Mouse (Mus musculus) WW6 (cell line): ENCODE measurements around the gene Igtp.
"Not testable (repeated sequence)": the region's sequence is repeated elsewhere in the genome, so short reads cannot be mapped to it uniquely, and the experiment has no call there.

Experiments used
- DNase-seq: peaks from one replicate; pipeline ENCODE4 v3.0.0-alpha.2; 2013; ENCODE audit warnings: low read depth, low spot score

Gene Igtp

GRCm38 (mm10) chr11:58199229-58200037 is at the start of gene Igtp, which contains the start of gene Irgm2:
Igtp (plus strand) TSS chr11:58199556.
Irgm2 (plus strand) TSS chr11:58199618.
- peak; percentile 40 for DNase-seq

DNA sequence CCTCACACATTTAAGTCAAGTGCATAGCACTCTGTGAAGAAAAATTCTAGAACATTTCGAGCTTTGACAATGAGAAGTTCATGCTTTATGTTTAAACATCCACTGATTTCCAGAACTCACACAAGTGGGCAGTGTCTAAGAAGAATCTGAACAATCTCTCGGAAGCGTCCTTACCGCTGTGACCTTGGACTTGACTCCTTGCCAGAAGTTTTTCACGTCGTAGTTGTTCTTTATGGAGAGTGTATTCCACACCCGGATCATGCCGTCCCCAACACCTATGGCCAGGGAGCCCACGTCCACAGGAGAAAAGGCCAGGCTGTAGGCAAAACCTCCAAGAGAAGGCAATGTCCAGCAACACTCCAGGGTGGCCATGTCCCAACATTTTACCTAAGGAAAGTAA is 43.9 kb upstream of the Igtp start:
- no peak for DNase-seq

- DNase-seq = no peak
These were observed 42.5 kb upstream of the Igtp start for GRCm38 (mm10) chr11:58156871-58157270.

GRCm38 (mm10) chr11:58165072-58165471 is 34.3 kb upstream of the Igtp start:
- DNase-seq = peak; percentile 33

- peak; percentile 16 for DNase-seq
These were observed 31.6 kb upstream of the Igtp start for GRCm38 (mm10) chr11:58167822-58168166.

GRCm38 (mm10) chr11:58168167-58168915 is 31.0 kb upstream of the Igtp start, which contains the start of gene Gemin5:
Gemin5 (minus strand) TSS chr11:58168539.
- DNase-seq = peak; percentile 84

DNA sequence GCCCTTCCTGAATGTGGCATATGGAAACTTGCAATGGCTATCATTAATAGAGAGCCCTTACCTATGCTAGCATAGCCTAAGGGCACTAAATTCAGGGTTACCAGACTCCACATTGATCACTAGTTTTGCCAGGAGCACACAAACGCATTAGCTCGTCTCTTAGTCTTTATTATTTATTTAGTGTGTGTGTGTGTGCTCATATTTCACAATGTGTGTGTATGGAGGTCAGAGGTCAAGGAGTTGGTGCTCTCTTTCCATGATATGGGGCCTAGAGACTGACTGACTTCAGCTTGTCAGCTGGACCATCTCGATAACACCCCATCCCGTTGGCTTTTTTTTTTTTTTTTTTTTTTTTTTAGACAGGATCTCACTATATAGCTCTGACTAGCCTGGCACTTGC is 29.7 kb upstream of the Igtp start:
- no peak for DNase-seq

DNA sequence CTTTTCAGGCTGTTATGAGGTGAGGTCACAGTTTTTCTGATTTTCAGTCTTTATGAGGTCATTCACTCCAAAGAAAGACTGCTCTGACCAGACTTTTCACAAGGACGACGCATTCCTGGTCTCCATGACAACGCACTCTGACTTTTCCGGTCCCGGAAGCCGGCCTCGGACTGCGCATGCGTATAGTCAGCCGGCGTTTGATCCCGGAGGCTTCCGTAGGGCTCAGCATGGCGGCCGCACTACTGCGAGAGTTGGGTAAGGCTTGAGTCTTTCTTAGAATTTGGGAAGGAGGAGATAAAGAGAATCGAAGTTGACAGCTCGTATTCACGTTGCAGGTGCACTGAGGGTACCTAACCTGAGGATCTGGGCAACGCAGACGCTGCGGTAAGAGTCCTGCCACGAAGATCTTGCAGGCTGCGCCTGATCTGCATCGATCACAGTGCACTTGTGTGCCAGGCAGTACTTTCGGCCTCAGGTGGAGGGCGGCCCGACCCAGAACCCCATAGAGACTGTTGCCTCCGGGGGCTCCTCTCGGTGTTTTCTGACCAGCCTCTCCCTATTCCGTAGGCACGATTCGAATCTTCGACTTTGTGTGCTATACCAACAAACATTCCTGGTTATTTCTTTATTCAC is 27.8 kb upstream of the Igtp start, which contains the start of gene Mrpl22:
Gene Mrpl22, plus strand, starts transcription at position 203 of the 633 bp plus-strand sequence.
- DNase-seq = peak; percentile 98

DNA sequence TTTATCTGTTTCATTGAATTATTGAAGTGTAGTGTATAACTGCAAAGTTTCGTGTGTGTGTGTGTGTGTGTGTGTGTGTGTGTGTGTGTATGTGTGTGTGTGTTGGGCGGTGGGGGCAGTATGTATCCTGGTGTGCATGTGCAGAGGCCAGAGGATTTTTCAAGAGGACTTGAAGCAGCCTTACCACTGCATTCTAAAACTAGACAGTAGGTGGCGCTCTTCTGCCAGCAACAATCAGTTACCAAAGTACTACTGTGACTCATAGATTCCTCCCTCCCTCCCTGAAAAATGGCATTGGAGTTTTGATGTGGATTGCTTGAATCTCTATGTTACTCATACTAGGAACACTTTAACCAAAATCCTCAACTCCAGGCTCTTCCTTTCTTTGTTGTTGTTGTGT is 19.8 kb upstream of the Igtp start:
- DNase-seq = peak; percentile 82

DNA sequence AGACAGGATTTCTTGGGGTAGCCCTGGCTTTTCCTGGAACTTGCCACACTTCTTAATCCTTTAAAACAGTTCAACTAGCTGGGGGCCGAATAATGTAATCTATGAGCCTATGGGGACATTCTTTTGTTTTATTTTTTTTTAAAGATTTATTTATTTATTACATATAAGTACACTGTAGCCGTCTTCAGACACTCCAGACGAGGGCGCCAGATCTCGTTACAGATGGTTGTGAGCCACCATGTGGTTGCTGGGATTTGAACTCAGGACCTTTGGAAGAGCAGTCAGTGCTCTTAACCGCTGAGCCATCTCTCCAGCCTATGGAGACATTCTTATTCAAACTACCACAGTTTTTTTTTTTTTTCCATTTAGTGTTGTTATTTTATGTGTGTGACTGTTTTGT is 19.4 kb upstream of the Igtp start:
- not testable (repeated sequence) for DNase-seq

DNA sequence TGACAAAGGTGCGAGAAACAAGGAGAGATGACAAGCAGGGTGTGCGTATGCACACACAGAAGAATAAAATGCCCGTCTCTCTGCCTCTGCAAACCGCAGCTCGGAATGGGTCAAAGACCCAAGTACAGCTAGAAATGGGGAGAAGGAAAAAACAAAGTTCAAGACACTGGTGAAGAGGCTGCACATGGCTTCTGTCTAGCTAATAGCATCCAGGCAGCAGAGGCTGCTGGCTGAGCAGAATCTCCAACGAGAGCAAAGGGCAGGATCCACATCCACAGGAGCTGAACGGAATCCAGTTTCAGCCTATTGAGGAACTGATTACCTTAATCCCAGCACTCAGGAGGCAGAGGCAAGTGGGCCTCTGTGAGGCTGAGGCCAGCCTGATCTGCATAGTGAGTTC is 18.6 kb upstream of the Igtp start:
- no peak for DNase-seq

DNA sequence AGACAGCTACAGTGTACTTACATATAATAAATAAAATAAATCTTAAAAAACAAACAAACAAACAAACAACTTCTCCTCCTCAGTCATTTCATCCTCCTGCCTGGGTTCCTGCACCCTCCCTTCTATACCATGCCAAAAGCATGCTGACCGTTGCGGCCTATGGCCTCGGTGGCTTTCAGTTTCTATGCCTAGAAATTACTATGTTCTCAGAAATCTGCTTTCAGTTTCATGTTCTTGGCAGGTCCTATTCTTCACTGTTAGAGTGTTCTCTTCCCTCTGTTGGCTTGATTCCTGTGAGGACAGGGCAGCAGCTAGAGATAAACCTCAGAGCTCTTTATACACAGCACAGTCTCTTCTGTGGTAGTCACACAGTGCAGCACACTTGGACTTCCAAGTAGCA is 15.8 kb upstream of the Igtp start:
- no peak for DNase-seq

DNA sequence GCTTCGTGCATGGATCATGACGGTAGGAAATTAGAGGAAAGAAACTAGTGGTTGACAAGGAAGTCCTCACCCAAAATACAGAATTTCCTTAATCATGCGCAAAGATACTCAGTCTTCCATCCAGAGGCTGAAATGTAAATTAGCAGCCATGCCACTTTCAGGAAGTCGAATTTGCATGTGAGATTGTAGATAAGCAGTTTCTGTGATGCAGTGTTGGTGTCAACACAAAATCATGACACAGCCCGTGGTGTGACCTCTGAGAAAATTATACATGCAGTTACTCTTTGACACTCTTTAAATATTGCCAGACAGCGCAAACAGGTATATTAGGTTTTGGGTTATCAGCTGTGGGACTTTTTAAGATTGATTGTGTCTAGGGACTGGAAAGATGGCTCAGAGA is 9.7 kb upstream of the Igtp start:
- DNase-seq = no peak

- DNase-seq = no peak
These were observed 6.0 kb upstream of the Igtp start for GRCm38 (mm10) chr11:58193326-58193725.

- DNase-seq = no peak
These were observed 5.4 kb upstream of the Igtp start for GRCm38 (mm10) chr11:58193860-58194520.

DNA sequence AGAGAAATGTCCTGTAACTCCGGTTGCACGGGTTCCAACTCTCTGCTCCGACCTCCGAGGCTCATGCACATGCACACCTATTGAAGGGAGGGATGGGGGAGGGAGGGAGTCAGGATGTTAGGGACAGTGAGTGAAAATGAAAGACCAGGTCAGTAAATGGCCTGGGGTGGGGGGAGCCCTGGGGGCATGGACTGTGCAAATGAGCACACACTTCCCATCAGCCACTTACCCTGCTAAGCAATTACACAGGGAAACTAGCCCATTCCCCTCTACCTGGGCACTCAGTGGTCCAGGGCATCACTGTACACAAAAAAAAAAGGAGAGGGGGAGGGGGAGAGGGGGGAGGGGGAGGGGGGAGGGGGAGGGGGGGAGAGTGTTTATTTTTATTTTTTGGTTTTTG is 693 bp upstream of the Igtp start:
- DNase-seq = no peak

GRCm38 (mm10) chr11:58200226-58200625 is 870 bp downstream of the Igtp start:
- DNase-seq = no peak

GRCm38 (mm10) chr11:58201052-58201451 is 1.7 kb downstream of the Igtp start:
- no peak for DNase-seq

DNA sequence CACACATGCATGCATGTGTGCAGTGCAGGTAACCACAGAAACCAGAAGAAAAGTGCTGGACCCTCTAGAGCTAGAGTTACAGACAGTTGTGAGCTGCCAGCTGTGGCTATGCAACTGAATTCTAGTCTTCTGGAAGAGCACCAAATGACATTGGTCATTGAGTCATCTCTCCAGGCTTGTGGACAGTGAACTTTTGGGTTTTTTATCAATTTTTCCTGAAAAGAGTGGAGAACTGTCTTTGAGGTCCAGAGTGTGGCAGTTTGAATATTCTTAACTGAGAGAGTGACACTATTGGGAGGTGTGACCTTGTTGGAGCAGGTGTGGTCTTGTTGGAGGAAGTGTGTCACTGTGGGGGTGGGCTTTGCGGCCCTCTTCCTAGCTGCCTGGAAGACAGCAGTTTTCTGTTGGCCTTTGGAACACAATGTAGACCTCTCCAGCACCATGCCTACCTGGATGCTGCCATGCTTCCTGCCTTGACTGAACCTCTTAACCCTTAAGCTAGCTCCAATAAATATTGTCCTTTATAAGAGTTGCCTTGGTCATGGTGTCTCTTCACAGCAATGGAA is 11.0 kb downstream of the Igtp start:
- DNase-seq = no peak

- no peak for DNase-seq
These were observed 11.8 kb downstream of the Igtp start for GRCm38 (mm10) chr11:58211062-58211681.

DNA sequence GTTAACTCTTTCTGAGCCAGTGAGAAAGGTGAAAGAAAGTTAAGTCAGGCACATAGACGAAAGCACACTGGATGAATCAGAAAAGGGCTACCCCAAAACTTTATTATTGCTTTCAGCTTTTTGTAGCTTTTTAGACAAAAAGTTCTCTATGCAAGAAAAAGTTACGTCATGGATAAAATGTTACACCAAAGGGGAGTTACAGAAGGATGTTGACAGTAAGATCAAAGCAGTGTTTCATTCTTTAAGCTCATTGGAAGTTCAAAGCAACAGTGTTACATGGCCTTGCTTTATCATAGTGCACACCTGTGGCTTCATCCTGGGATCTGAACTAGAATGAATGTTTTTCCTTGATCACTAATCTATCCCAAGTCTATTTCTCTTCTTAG is 12.3 kb downstream of the Igtp start:
- no peak for DNase-seq
